Mouse (Mus musculus) CH12.LX (cell line): Measurements from ENCODE around the gene Rab17. TPM values are rescaled to one million over a fixed set of nuclear protein-coding genes. Genes with fewer than 3 reads are reported as not detected.

Experiments
- DNase-seq: peaks from one replicate; pipeline ENCODE4 v3.0.0-alpha.2; 2013; ENCODE audit errors: extremely low read depth
- H3K27ac ChIP-seq: 2 replicates; pipeline ENCODE4 v1.5.1; 2012; ENCODE audit warnings: low read depth, mild to moderate bottlenecking, control low read depth, moderate library complexity; ENCODE audit not compliant: insufficient read depth
- H3K27me3 ChIP-seq: replicated peaks from 2 replicates; pipeline ENCODE3; 2012; ENCODE audit warnings: inconsistent platforms
- H3K36me3 ChIP-seq, 2 experiments: replicated peaks in 1 of 2; 2 replicates each; pipeline versions ENCODE3 to v1.6.1; 2012; ENCODE audit warnings: inconsistent platforms in 1 of 2, low read length in 1 of 2, mild to moderate bottlenecking in 1 of 2, mixed read lengths in 1 of 2, moderate library complexity in 1 of 2; ENCODE audit not compliant: control insufficient read depth in 1 of 2, insufficient read depth in 1 of 2
- H3K4me1 ChIP-seq, 2 experiments: 2 replicates each; pipeline ENCODE4 v1.6.1; 2012; ENCODE audit warnings: inconsistent platforms in 1 of 2, moderate library complexity in 1 of 2; ENCODE audit not compliant: insufficient read depth in 2 of 2, control insufficient read depth in 1 of 2
- H3K4me2 ChIP-seq: 2 replicates; pipeline ENCODE4 v1.6.1; 2012; ENCODE audit warnings: low read depth, mild to moderate bottlenecking, control low read depth; ENCODE audit not compliant: poor library complexity, insufficient read depth, severe bottlenecking
- H3K4me3 ChIP-seq, 3 experiments: fragments of 150-350 bp in 1 of 3; sonication (generic) in 1 of 3; replicated peaks in 1 of 3; 2 replicates each; pipeline versions ENCODE3 to v1.5.1; 2011 to 2012; ENCODE audit warnings: low read depth in 2 of 3, low read length in 2 of 3, mild to moderate bottlenecking in 2 of 3, moderate library complexity in 2 of 3, control low read depth in 1 of 3, improper control_type of control experiment in 1 of 3, inconsistent platforms in 1 of 3, mixed read lengths in 1 of 3; ENCODE audit not compliant: poor library complexity in 1 of 3
- H3K79me2 ChIP-seq: replicated peaks from 2 replicates; pipeline ENCODE4 v1.6.1; 2012; ENCODE audit warnings: mild to moderate bottlenecking, moderate library complexity; ENCODE audit not compliant: control insufficient read depth, poor library complexity, insufficient read depth, severe bottlenecking; ENCODE audit errors: extremely low read depth
- H3K9ac ChIP-seq: 2 replicates; pipeline ENCODE4 v1.6.1; 2012; ENCODE audit warnings: low read depth, mild to moderate bottlenecking, control low read depth, moderate library complexity; ENCODE audit not compliant: insufficient read depth
- H3K9me3 ChIP-seq: replicated peaks from 2 replicates; pipeline ENCODE3; 2012; ENCODE audit warnings: low read length, inconsistent platforms, mixed read lengths
- BHLHE40 ChIP-seq: IDR thresholded peaks from 2 replicates; pipeline ENCODE4 v1.6.1; 2011; ENCODE audit warnings: mild to moderate bottlenecking, low read depth, low read length, improper control_type of control experiment
- CHD1 ChIP-seq: IDR thresholded peaks from 2 replicates; pipeline ENCODE4 v1.6.1; 2012; ENCODE audit warnings: low read depth, low read length, improper control_type of control experiment, inconsistent platforms
- CHD2 ChIP-seq: IDR thresholded peaks from 2 replicates; pipeline ENCODE4 v1.6.1; 2011; ENCODE audit warnings: low read length, improper control_type of control experiment
- CTCF ChIP-seq, 2 experiments: IDR thresholded peaks in 1 of 2; conservative IDR thresholded peaks in 1 of 2; 2 replicates each; pipeline ENCODE4 v1.5.1; 2011 to 2012; ENCODE audit warnings: low read depth in 2 of 2, low read length in 2 of 2, improper control_type of control experiment in 1 of 2, inconsistent platforms in 1 of 2, mild to moderate bottlenecking in 1 of 2, moderate library complexity in 1 of 2
- E2F4 ChIP-seq: IDR thresholded peaks from 2 replicates; pipeline ENCODE4 v1.6.1; 2011; ENCODE audit warnings: low read depth, low read length, improper control_type of control experiment; ENCODE audit not compliant: insufficient replicate concordance
- EP300 ChIP-seq: IDR thresholded peaks from 2 replicates; pipeline ENCODE4 v1.6.1; 2011; ENCODE audit warnings: low read length, improper control_type of control experiment
- IRF4 ChIP-seq: IDR thresholded peaks from 2 replicates; pipeline ENCODE4 v1.6.1; 2014; ENCODE audit warnings: low read depth, mild to moderate bottlenecking, inconsistent platforms, low read length, improper control_type of control experiment
- JUND ChIP-seq: conservative IDR thresholded peaks from 2 replicates; pipeline ENCODE4 v1.6.1; 2011; ENCODE audit warnings: low read depth, low read length, improper control_type of control experiment
- MAFK ChIP-seq: IDR thresholded peaks from 2 replicates; pipeline ENCODE4 v1.6.1; 2011; ENCODE audit warnings: low read length, improper control_type of control experiment; ENCODE audit not compliant: insufficient replicate concordance
- MAX ChIP-seq: IDR thresholded peaks from 2 replicates; pipeline ENCODE4 v1.6.1; 2011; ENCODE audit warnings: low read length, improper control_type of control experiment
- MEF2A ChIP-seq: IDR thresholded peaks from 2 replicates; pipeline ENCODE4 v1.6.1; 2014; ENCODE audit warnings: low read depth, mild to moderate bottlenecking, inconsistent platforms, low read length, improper control_type of control experiment, borderline replicate concordance
- MXI1 ChIP-seq: IDR thresholded peaks from 2 replicates; pipeline ENCODE4 v1.6.1; 2011; ENCODE audit warnings: mild to moderate bottlenecking, low read depth, low read length, improper control_type of control experiment
- NELFE ChIP-seq: IDR thresholded peaks from 2 replicates; pipeline ENCODE4 v1.6.1; 2011; ENCODE audit warnings: low read depth, low read length, improper control_type of control experiment
- NRF1 ChIP-seq: IDR thresholded peaks from 2 replicates; pipeline ENCODE4 v1.6.1; 2014; ENCODE audit warnings: low read depth, mild to moderate bottlenecking, inconsistent platforms, low read length, improper control_type of control experiment, moderate library complexity
- PAX5 ChIP-seq: IDR thresholded peaks from 2 replicates; pipeline ENCODE4 v1.6.1; 2012; ENCODE audit warnings: low read length, inconsistent platforms, mixed read lengths
- POLR2A ChIP-seq: IDR thresholded peaks from 2 replicates; pipeline ENCODE4 v1.6.1; 2011; ENCODE audit warnings: low read depth, mild to moderate bottlenecking, improper control_type of control experiment, low read length
- RAD21 ChIP-seq: IDR thresholded peaks from 2 replicates; pipeline ENCODE4 v1.6.1; 2011; ENCODE audit warnings: low read depth, mild to moderate bottlenecking, low read length, improper control_type of control experiment, moderate library complexity
- SIN3A ChIP-seq: IDR thresholded peaks from 2 replicates; pipeline ENCODE4 v1.6.1; 2012; ENCODE audit warnings: low read length, improper control_type of control experiment, inconsistent platforms
- SMC3 ChIP-seq: IDR thresholded peaks from 2 replicates; pipeline ENCODE4 v1.6.1; 2011; ENCODE audit warnings: low read depth, low read length, improper control_type of control experiment
- TCF12 ChIP-seq: IDR thresholded peaks from 2 replicates; pipeline ENCODE4 v1.6.1; 2014; ENCODE audit warnings: low read depth, mild to moderate bottlenecking, inconsistent platforms, low read length, improper control_type of control experiment
- dilution Hi-C: fragments of 300-500 bp; cut with MboI; formaldehyde crosslinking; loops from 2 replicates; pipeline ENCODE4 v1.14.3; 2020; ENCODE audit warnings: low sequenced_read_pairs; ENCODE audit not compliant: extremely low pct_unique_long_range_greater_than_20kb, extremely low pct_ligation_motif_present
- in situ Hi-C: fragments of 300-500 bp; cut with MboI; formaldehyde crosslinking; loops from 3 replicates; pipeline ENCODE4 v1.14.3; 2019; ENCODE audit warnings: low sequenced_read_pairs, low pct_ligation_motif_present, low pct_unique_long_range_greater_than_20kb, mixed read lengths
- polyA plus RNA-seq: library from polyadenylated mRNA; unstranded; fragments of >175 nt; gene quantifications from 2 replicates; pipeline ENCODE4 v1.2.1, GENCODE M21; 2012; ENCODE audit warnings: low read depth; ENCODE audit not compliant: insufficient read length
- total RNA-seq, 2 experiments: library from RNA; depleted of rRNA; stranded (reverse); fragments of 300-350 nt in 1 of 2; fragments of >200 nt in 1 of 2; gene quantifications; 2 replicates each; pipeline ENCODE4 v1.2.3; 2012 to 2014

Gene Rab17
- total and polyA plus RNA-seq, 3 experiments = 0.15 to 0.64 (median 0.59) TPM

GRCm38 (mm10) chr1:91006037-91006436 is 36.6 kb upstream of the Rab17 start:
- no peaks in the 10 kb centered on the region for H3K36me3 ChIP-seq
- dilution Hi-C loops (no loop called here), in situ Hi-C loops (no loop called here)
- no peak for TF ChIP-seq POLR2A
- no peak for TF ChIP-seq PAX5
- TF ChIP-seq MEF2A = no peak
- no peak for TF ChIP-seq NRF1
- TF ChIP-seq CHD1 = no peak
- TF ChIP-seq MAFK = no peak
- TF ChIP-seq NELFE = no peak
- TF ChIP-seq MXI1 = no peak
- no peaks in the 10 kb centered on the region for H3K79me2 ChIP-seq
- H3K9me3 ChIP-seq = no peaks in the 10 kb centered on the region
- no peak for DNase-seq
- H3K27me3 ChIP-seq = peaks cover 44% of the 10 kb centered on the region
- no peak overlapping the region for H3K9ac ChIP-seq
- no peak overlapping the region for H3K4me2 ChIP-seq
- H3K4me3 ChIP-seq = no peak overlapping the region
- H3K27ac ChIP-seq = no peak overlapping the region
- H3K4me1 ChIP-seq = no peaks in the 10 kb centered on the region

- H3K9ac ChIP-seq = no peak overlapping the region
- H3K27ac ChIP-seq = no peak overlapping the region
- DNase-seq = no peak
- peaks cover 4% of the 10 kb centered on the region for H3K9me3 ChIP-seq
- in situ Hi-C loops (no loop called here), dilution Hi-C loops (no loop called here)
- TF ChIP-seq SMC3 = no peak
- no peak for TF ChIP-seq MAX
- no peak for TF ChIP-seq JUND
- no peak for TF ChIP-seq EP300
- no peak for TF ChIP-seq NELFE
- TF ChIP-seq MAFK = no peak
- no peak for TF ChIP-seq IRF4
- no peak overlapping the region for H3K4me3 ChIP-seq
- H3K79me2 ChIP-seq = no peaks in the 10 kb centered on the region
- no peak overlapping the region for H3K4me2 ChIP-seq
- no peaks in the 10 kb centered on the region for H3K4me1 ChIP-seq
- no peaks in the 10 kb centered on the region for H3K36me3 ChIP-seq
- H3K27me3 ChIP-seq = peaks cover 53% of the 10 kb centered on the region
Measured at GRCm38 (mm10) chr1:91003522-91004253, 34.2 kb upstream of the Rab17 start.

GRCm38 (mm10) chr1:91002641-91003040 is 33.2 kb upstream of the Rab17 start:
- DNase-seq = no peak
- TF ChIP-seq TCF12 (no peak), BHLHE40 (no peak), MXI1 (no peak), CHD2 (no peak), RAD21 (no peak), MAX (no peak), CTCF (conservative IDR thresholded peaks at IDR 0.05 in 1 of 2, IDR thresholded peaks at IDR 0.05 in 1 of 2; ENCODE audit: low read depth in 2 of 2, low read length in 2 of 2) (no peak), SIN3A (no peak), E2F4 (no peak), SMC3 (no peak), MEF2A (no peak)
- Histone ChIP-seq H3K79me2 (no peaks in the 10 kb centered on the region), H3K27ac (no peak overlapping the region), H3K36me3 (no peaks in the 10 kb centered on the region), H3K27me3 (peaks cover 56% of the 10 kb centered on the region), H3K4me3 (no peak overlapping the region), H3K4me1 (no peaks in the 10 kb centered on the region), H3K4me2 (no peak overlapping the region), H3K9ac (no peak overlapping the region), H3K9me3 (peaks cover 7% of the 10 kb centered on the region)
- dilution Hi-C loops (no loop called here), in situ Hi-C loops (no loop called here)
